Mouse (Mus musculus) heart, postnatal 25 days (tissue): ENCODE measurements around the gene Pbx2. TPM values are rescaled to one million over a fixed set of nuclear protein-coding genes. Genes with fewer than 3 reads are reported as not detected.

Experiments
- DNase-seq: peaks from one replicate; pipeline ENCODE4 v3.0.0; 2022; ENCODE audit warnings: low spot score
- intact Hi-C: fragments of 180-260 bp; cut with DNase I; formaldehyde crosslinking; loops from one replicate; pipeline ENCODE4 v1.15.1; 2025
- total RNA-seq, 2 experiments: library from RNA; stranded (reverse); gene quantifications; 2 replicates each; pipeline ENCODE4 v1.2.3; 2021

Pbx2 gene
- total RNA-seq, 2 experiments from 2014 or later, result 17.6 to 17.8 TPM

DNA sequence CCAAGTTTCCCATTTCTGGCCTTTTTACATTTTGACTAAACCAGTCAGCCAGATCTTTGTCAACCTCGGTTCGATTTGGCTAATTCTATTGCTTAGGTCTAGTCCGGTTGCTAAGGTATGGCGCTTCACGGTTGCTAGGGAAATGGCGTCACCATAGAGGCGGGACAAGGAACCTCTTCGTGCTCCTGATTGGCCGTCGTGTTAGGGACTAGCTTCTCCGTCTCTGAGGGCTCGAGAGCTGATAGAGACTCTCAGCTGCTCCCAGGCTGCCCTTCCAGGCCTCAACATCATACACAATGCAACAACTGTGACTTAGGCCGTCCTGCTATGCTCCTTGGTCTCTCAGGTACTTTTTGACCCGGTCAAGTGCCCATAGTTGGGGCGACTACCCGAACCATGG is 53.5 kb downstream of the Pbx2 start, which contains the start of gene Fkbpl:
TSS of gene Fkbpl (plus strand) at position 157 of the 400 bp plus-strand sequence.
- DNase-seq, result peak; percentile 93
- intact Hi-C loops, result no loop called here

DNA sequence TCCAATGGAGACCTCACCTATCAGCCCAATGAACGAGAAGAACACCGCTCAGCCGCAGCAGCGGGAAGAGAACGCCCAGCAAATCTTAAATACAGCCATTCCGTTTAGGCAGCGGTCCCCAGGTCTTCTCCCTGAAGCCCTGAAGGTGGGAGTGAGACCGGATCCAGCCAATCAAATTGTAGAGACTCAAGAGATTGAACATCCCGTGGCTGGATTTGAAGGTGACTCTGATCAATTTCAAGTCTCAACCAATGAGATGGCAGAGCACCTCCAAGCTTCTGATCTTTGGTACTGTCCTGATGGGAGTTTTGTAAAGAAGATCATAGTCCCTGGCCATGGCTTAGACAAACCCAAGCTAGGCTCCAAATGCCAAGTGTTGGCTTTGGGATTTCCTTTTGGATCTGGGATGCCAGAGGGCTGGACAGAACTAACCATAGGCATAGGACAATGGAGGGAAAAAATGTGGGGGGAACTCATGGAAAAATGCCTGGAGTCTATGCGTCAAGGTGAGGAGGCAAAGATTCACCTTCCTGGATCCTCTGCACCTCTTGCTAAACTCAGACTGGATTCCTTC is 54.3 kb downstream of the Pbx2 start:
- no peak for DNase-seq
- intact Hi-C loops, result no loop called here

DNA sequence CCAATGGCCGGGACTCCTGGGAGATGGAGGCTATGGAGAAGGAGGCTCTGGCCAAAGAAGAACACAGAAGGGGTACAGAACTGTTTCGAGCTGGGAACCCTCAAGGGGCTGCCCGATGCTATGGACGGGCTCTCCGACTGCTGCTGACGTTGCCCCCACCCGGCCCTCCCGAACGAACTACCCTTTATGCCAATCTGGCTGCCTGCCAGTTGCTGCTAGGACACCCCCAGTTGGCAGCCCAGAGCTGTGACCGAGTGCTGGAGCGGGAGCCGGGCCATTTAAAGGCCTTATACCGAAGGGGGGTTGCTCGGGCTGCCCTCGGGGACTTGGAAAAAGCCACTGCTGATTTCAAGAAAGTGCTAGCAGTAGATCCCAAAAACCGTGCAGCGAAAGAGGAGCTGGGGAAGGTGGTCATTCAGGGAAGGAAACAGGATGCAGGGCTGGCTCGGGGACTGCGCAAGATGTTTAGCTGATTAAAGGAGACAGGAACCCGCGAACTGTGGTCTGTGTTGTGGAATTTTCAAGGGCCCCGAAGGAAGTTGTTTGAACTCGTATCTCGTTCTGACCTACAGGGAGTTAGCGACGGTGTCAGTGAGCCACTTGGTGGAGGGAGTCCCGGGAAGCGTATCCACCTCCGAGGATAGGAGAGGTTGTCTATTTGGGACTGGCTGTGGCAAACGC is 54.9 kb downstream of the Pbx2 start:
- DNase-seq, result no peak
- intact Hi-C loops, result no loop called here

Other genes starting within 250 kb of the Pbx2 start
- gene Btnl2, start 236.4 kb upstream of the Pbx2 start, total RNA-seq, result under 1 TPM; 0.34 to 0.48 TPM
- gene Btnl1, start 214.1 kb upstream of the Pbx2 start, total RNA-seq, result not detected
- gene BC051142, start 192.4 kb upstream of the Pbx2 start, total RNA-seq, result under 1 TPM in 1 of 2 experiments, not detected in 1; 0.34 TPM
- gene Btnl4, start 113.9 kb upstream of the Pbx2 start, total RNA-seq, result not detected
- gene Btnl6, start 73.9 kb upstream of the Pbx2 start, total RNA-seq, result not detected
- gene Notch4, start 27.0 kb upstream of the Pbx2 start, total RNA-seq, result 10 to 100 TPM; 35.3 to 47.2 TPM
- gene Gpsm3, start 1.5 kb upstream of the Pbx2 start, total RNA-seq, result 1 to 10 TPM; 4.1 to 4.2 TPM
- under 1 TPM in 1 of 2 experiments, not detected in 1; 0.56 TPM for gene Ager, start 6.6 kb downstream of the Pbx2 start, total RNA-seq
- gene Rnf5, start 12.4 kb downstream of the Pbx2 start, total RNA-seq, result 10 to 100 TPM; 34.9 to 35.0 TPM
- gene Agpat1, start 13.0 kb downstream of the Pbx2 start, total RNA-seq, result 10 to 100 TPM; 65.8 to 66.8 TPM
- gene Egfl8, start 24.7 kb downstream of the Pbx2 start, total RNA-seq, result 1 to 10 TPM; 1.7 to 1.8 TPM
- gene Ppt2, start 37.2 kb downstream of the Pbx2 start, total RNA-seq, result 10 to 100 TPM; 53.2 to 53.7 TPM
- gene Prrt1, start 38.3 kb downstream of the Pbx2 start, total RNA-seq, result 1 to 10 TPM; 1.1 to 1.9 TPM
- 1 to 10 TPM; 6.2 to 6.6 TPM for gene Fkbpl, start 53.5 kb downstream of the Pbx2 start, total RNA-seq
- 10 to 100 TPM; 15.6 to 17.8 TPM for gene Atf6b, start 55.9 kb downstream of the Pbx2 start, total RNA-seq
- gene Tnxb, start 79.3 kb downstream of the Pbx2 start, total RNA-seq, result 10 to 100 TPM; 32.1 to 42.1 TPM
- 10 to 100 TPM; 15.0 to 23.3 TPM for gene C4b, start 152.6 kb downstream of the Pbx2 start, total RNA-seq
- gene Cyp21a1, start 213.3 kb downstream of the Pbx2 start, total RNA-seq, result not detected
- gene Stk19, start 245.7 kb downstream of the Pbx2 start, total RNA-seq, result 10 to 100 TPM in 1 of 2 experiments, 1 to 10 TPM in 1; 9.4 to 12.7 TPM
- 10 to 100 TPM; 11.1 to 11.6 TPM for gene Dxo, start 245.8 kb downstream of the Pbx2 start, total RNA-seq